Mouse (Mus musculus) C2C12 (cell line): ENCODE measurements around the gene Cnot11.

Experiments
- CTCF ChIP-seq: IDR thresholded peaks from one replicate; pipeline ENCODE4 v1.5.1; 2011; ENCODE audit not compliant: control insufficient read depth, insufficient read depth, insufficient read length
- MYOD1 ChIP-seq: IDR thresholded peaks from one replicate; pipeline ENCODE4 v1.6.1; 2011; ENCODE audit warnings: low read depth; ENCODE audit not compliant: control insufficient read depth, insufficient read length
- USF1 ChIP-seq: IDR thresholded peaks from one replicate; pipeline ENCODE4 v1.6.1; 2011; ENCODE audit warnings: low read depth, mild to moderate bottlenecking, control low read depth, moderate library complexity

- TF ChIP-seq CTCF = no peak
- no peak for TF ChIP-seq MYOD1
- TF ChIP-seq USF1 = no peak
These were observed 30.5 kb upstream of the Cnot11 start for GRCm38 (mm10) chr1:39504261-39504660.
